Mouse (Mus musculus): ENCODE data around the gene Ptchd4.

Gene Ptchd4

GRCm38 (mm10) chr17:42430380-42430779 is 114.6 kb downstream of the Ptchd4 start:
- no peak for DNase-seq

- peak; percentile 65 to 77 for DNase-seq
These were observed 136.5 kb downstream of the Ptchd4 start for GRCm38 (mm10) chr17:42452235-42452634.

- DNase-seq, result peak; percentile 29 to 30
These were observed 140.7 kb downstream of the Ptchd4 start for GRCm38 (mm10) chr17:42456441-42456840.

GRCm38 (mm10) chr17:42462726-42463125 is 147.0 kb downstream of the Ptchd4 start:
- no peak for DNase-seq

- DNase-seq, result peak; percentile 19 to 37
These were observed 164.6 kb downstream of the Ptchd4 start for GRCm38 (mm10) chr17:42480173-42480991.

GRCm38 (mm10) chr17:42509356-42510262 is 193.9 kb downstream of the Ptchd4 start:
- no peak for DNase-seq

- no peak for DNase-seq
These were observed 214.4 kb downstream of the Ptchd4 start for GRCm38 (mm10) chr17:42530147-42530546.

- peak; percentile 6 to 8 for DNase-seq
These were observed 233.8 kb downstream of the Ptchd4 start for GRCm38 (mm10) chr17:42549578-42549977.
